Mouse (Mus musculus) hindbrain, embryonic 13.5 days (tissue): ENCODE measurements around the gene Kif28. TPM values are rescaled to one million over a fixed set of nuclear protein-coding genes. Genes with fewer than 3 reads are reported as not detected.
"Not testable (repeated sequence)": the region's sequence is repeated elsewhere in the genome, so short reads cannot be mapped to it uniquely, and the experiment has no call there.

Source experiments
- ATAC-seq: fragments of 200-750 bp; cut with Nextera tagmentation; 2 replicates; pipeline ENCODE4 v1.8.0; 2017; ENCODE audit warnings: moderate TSS enrichment; ENCODE audit not compliant: low FRiP score
- H3K27ac ChIP-seq: fragments of 300-500 bp; sonication (generic); 2 replicates; pipeline ENCODE4 v1.5.1; 2015; ENCODE audit warnings: inconsistent platforms, mild to moderate bottlenecking, moderate library complexity
- H3K27me3 ChIP-seq: fragments of 300-500 bp; sonication (generic); 2 replicates; pipeline ENCODE4 v1.6.1; 2015; ENCODE audit warnings: mild to moderate bottlenecking, inconsistent platforms
- H3K36me3 ChIP-seq: fragments of 300-500 bp; sonication (generic); 2 replicates; pipeline ENCODE4 v1.6.1; 2015; ENCODE audit warnings: mild to moderate bottlenecking, inconsistent platforms
- H3K4me1 ChIP-seq: fragments of 300-500 bp; sonication (generic); replicated peaks from 2 replicates; pipeline ENCODE4 v1.6.1; 2015; ENCODE audit warnings: inconsistent platforms
- H3K4me2 ChIP-seq: fragments of 300-500 bp; sonication (generic); 2 replicates; pipeline ENCODE4 v1.6.1; 2015; ENCODE audit warnings: inconsistent platforms, mild to moderate bottlenecking, moderate library complexity
- H3K4me3 ChIP-seq: fragments of 300-500 bp; sonication (generic); 2 replicates; pipeline ENCODE4 v1.5.1; 2015; ENCODE audit warnings: mild to moderate bottlenecking, inconsistent platforms
- H3K9ac ChIP-seq: fragments of 300-500 bp; sonication (generic); 2 replicates; pipeline ENCODE4 v1.6.1; 2015; ENCODE audit warnings: mild to moderate bottlenecking, inconsistent platforms
- H3K9me3 ChIP-seq: fragments of 300-500 bp; sonication (generic); 2 replicates; pipeline ENCODE4 v1.6.1; 2016; ENCODE audit warnings: inconsistent platforms
- WGBS: fragments of 180-500 bp; shearing (Covaris S2); methylation state at CpG from one replicate; pipeline ENCODE4 v1.1.7; 2015; 5-methylcytosine and 5-hydroxymethylcytosine counted together
- polyA plus RNA-seq: library from polyadenylated mRNA; unstranded; fragments of >200 nt; fragmentation: Nextera tagmentation; extraction: Ambion mirVana; gene quantifications from 2 replicates; pipeline ENCODE4 v1.2.1, GENCODE M21; 2015

Gene Kif28
- polyA plus RNA-seq, 1 experiment from 2014 or later = not detected

- Histone ChIP-seq H3K9me3 (no peaks in the 10 kb centered on the region), H3K4me2 (peak within 1 kb of the TSS; percentile 69), H3K27me3 (no peaks in the 10 kb centered on the region), H3K4me1 (peaks cover 25% of the 10 kb centered on the region), H3K4me3 (peak within 1 kb of the TSS; percentile 83), H3K36me3 (peaks cover 20% of the 10 kb centered on the region), H3K9ac (peak within 1 kb of the TSS; percentile 92), H3K27ac (peak within 1 kb of the TSS; percentile 92)
- ATAC-seq = peak; percentile 98
- WGBS = under 1% methylated on average over 81 of the region's 84 CpGs
These were observed 76.9 kb downstream of the Kif28 start, which contains the start of gene Sccpdh for GRCm38 (mm10) chr1:179668013-179668805. Gene Sccpdh, plus strand, starts transcription at chr1:179668210.

- Histone ChIP-seq H3K4me1 (peaks cover 25% of the 10 kb centered on the region), H3K4me2 (peak overlapping the region; percentile 69), H3K4me3 (peak overlapping the region; percentile 83), H3K36me3 (peaks cover 13% of the 10 kb centered on the region), H3K27ac (peak overlapping the region; percentile 92), H3K9me3 (no peaks in the 10 kb centered on the region), H3K9ac (peak overlapping the region; percentile 92), H3K27me3 (no peaks in the 10 kb centered on the region)
- ATAC-seq = no peak
- 3% methylated on average over 7 of the region's 7 CpGs for WGBS
These were observed 77.6 kb downstream of the Kif28 start for GRCm38 (mm10) chr1:179667450-179667849.

GRCm38 (mm10) chr1:179666971-179667370, 78.1 kb downstream of the Kif28 start:
- Histone ChIP-seq H3K36me3 (peaks cover 9% of the 10 kb centered on the region), H3K27me3 (no peaks in the 10 kb centered on the region), H3K4me2 (peak overlapping the region; percentile 69), H3K9me3 (no peaks in the 10 kb centered on the region), H3K4me3 (peak overlapping the region; percentile 83), H3K9ac (no peak overlapping the region; the same call in 1 of the 2 replicates), H3K4me1 (peaks cover 25% of the 10 kb centered on the region), H3K27ac (no peak overlapping the region)
- WGBS = 52% methylated on average over 2 of the region's 2 CpGs
- ATAC-seq = no peak

GRCm38 (mm10) chr1:179664309-179664930, 80.7 kb downstream of the Kif28 start:
- Histone ChIP-seq H3K4me3 (no peak overlapping the region), H3K9me3 (no peaks in the 10 kb centered on the region), H3K27me3 (no peaks in the 10 kb centered on the region), H3K27ac (no peak overlapping the region), H3K4me2 (no peak overlapping the region), H3K9ac (no peak overlapping the region), H3K36me3 (no peaks in the 10 kb centered on the region), H3K4me1 (peaks cover 18% of the 10 kb centered on the region)
- ATAC-seq = no peak
- 57% methylated on average over 4 of the region's 4 CpGs for WGBS

GRCm38 (mm10) chr1:179663065-179663464, 82.0 kb downstream of the Kif28 start:
- Histone ChIP-seq H3K4me1 (peaks cover 11% of the 10 kb centered on the region), H3K27ac (no peak overlapping the region), H3K27me3 (no peaks in the 10 kb centered on the region), H3K36me3 (no peaks in the 10 kb centered on the region), H3K4me3 (no peak overlapping the region), H3K4me2 (no peak overlapping the region), H3K9me3 (no peaks in the 10 kb centered on the region), H3K9ac (no peak overlapping the region)
- no peak for ATAC-seq
- 93% methylated on average over 5 of the region's 5 CpGs for WGBS

DNA sequence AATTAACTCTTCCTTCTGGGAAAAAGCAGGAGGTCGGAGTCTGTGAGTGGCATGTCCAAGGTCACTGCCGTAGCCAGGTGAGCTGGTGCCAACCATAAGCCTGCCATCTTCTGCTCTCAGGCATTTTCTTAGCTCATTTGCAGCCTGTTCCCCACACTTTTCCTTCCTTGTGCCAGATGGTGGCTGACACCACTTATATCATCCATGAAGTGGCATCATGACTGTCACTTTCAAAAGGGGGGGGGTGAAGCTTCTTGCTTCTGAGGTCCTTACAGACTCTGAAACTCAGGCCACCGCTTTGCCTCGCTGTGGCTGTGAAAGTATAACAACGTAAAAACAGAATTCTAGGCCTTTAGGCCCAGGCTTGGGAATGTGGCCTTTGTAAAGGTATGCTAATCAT, 93.8 kb downstream of the Kif28 start:
- H3K4me2 ChIP-seq = no peak overlapping the region
- ATAC-seq = no peak
- H3K27ac ChIP-seq = no peak overlapping the region
- H3K4me1 ChIP-seq = no peaks in the 10 kb centered on the region
- no peaks in the 10 kb centered on the region for H3K27me3 ChIP-seq
- no peak overlapping the region for H3K9ac ChIP-seq
- 79% methylated on average over 5 of the region's 5 CpGs for WGBS
- H3K36me3 ChIP-seq = no peaks in the 10 kb centered on the region
- no peaks in the 10 kb centered on the region for H3K9me3 ChIP-seq
- H3K4me3 ChIP-seq = no peak overlapping the region

- no peak for ATAC-seq
- 81% methylated on average over 4 of the region's 4 CpGs for WGBS
These were observed 94.8 kb downstream of the Kif28 start for GRCm38 (mm10) chr1:179650284-179650683.

GRCm38 (mm10) chr1:179649324-179649723, 95.7 kb downstream of the Kif28 start:
- 81% methylated on average over 3 of the region's 3 CpGs for WGBS

More at GRCm38 (mm10) chr1:179650284-179650683, 94.8 kb downstream of the Kif28 start:
- Histone ChIP-seq H3K9me3 (no peaks in the 10 kb centered on the region), H3K27ac (no peak overlapping the region), H3K4me2 (no peak overlapping the region), H3K9ac (no peak overlapping the region), H3K4me1 (no peaks in the 10 kb centered on the region; the same call in 1 of the 2 replicates), H3K27me3 (no peaks in the 10 kb centered on the region), H3K4me3 (no peak overlapping the region), H3K36me3 (no peaks in the 10 kb centered on the region)

DNA sequence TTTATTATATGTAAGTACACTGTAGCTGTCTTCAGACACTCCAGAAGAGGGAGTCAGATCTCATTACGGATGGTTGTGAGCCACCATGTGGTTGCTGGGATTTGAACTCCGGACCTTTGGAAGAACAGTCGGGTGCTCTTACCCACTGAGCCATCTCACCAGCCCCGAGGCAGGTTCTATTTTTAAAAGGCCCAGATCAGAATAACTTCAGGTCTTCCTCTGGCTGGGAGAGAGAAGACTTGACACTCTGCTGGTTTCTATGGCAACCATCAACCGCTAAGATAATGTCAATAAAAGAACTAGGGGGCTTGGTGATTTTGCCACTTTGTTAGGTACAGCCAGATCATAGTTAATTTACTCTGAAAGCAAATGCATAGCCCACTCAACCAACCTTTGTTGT, 96.4 kb downstream of the Kif28 start:
- H3K27ac ChIP-seq, ATAC-seq: not testable (repeated sequence)

More at GRCm38 (mm10) chr1:179649324-179649723, 95.7 kb downstream of the Kif28 start:
- no peaks in the 10 kb centered on the region; the same call in 1 of the 2 replicates for H3K4me1 ChIP-seq
- H3K27ac ChIP-seq = no peak overlapping the region
- H3K9ac ChIP-seq = no peak overlapping the region
- H3K27me3 ChIP-seq = no peaks in the 10 kb centered on the region
- no peak for ATAC-seq
- no peaks in the 10 kb centered on the region for H3K36me3 ChIP-seq
- no peak overlapping the region for H3K4me3 ChIP-seq
- H3K4me2 ChIP-seq = no peak overlapping the region
- no peaks in the 10 kb centered on the region for H3K9me3 ChIP-seq

DNA sequence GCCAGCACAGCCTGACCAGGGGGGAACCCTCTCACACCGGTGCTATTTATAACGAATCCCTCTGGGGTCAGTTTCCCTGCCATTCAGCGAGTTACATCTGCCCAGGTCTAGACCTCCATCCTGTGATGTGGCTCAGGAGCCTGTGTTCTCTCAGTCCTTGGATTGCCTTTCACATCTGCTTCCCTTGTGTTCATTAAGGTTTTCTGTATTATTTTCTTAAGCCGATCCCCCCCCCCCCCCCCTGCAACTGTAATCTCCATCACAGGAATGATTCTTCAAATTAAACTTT, 99.1 kb downstream of the Kif28 start:
- ATAC-seq = peak; percentile 57; the same call in 1 of the 2 replicates
- H3K27me3 ChIP-seq = no peaks in the 10 kb centered on the region
- no peaks in the 10 kb centered on the region for H3K9me3 ChIP-seq
- 12% methylated on average over 4 of the region's 4 CpGs for WGBS
- no peak overlapping the region for H3K27ac ChIP-seq
- H3K4me1 ChIP-seq = no peaks in the 10 kb centered on the region; the same call in 1 of the 2 replicates
- peak overlapping the region; percentile 46; the same call in 1 of the 2 replicates for H3K9ac ChIP-seq
- H3K36me3 ChIP-seq = no peaks in the 10 kb centered on the region
- H3K4me2 ChIP-seq = peak overlapping the region; percentile 50
- peak overlapping the region; percentile 22; the same call in 1 of the 2 replicates for H3K4me3 ChIP-seq

More for the DNA sequence above, 96.4 kb downstream of the Kif28 start:
- H3K27me3 ChIP-seq, H3K4me3 ChIP-seq, H3K36me3 ChIP-seq, H3K9me3 ChIP-seq, H3K4me2 ChIP-seq, H3K4me1 ChIP-seq, H3K9ac ChIP-seq: not testable (repeated sequence)
- 68% methylated on average over 5 of the region's 5 CpGs for WGBS
